Mouse (Mus musculus): Measurements from ENCODE around the gene Leng8.

DNA sequence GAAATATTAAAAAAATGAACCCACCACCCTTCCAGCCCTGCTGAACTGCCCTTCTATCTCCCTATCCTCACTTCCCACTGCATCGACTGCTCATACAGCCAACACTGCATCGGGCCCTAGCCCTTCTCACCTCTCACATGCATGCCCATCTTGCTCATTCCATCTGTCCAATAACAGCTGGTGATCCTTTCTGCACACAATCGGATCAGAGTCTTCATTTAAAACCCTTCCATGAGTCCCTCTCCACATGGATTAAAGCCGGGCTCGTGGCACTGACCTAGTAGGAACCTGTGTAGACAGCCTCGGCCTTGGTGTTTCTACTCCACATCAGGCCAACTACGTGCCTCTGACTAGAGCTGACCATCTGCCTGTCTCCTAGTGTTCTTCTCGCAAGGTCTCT is 4.9 kb upstream of the Leng8 start:
- TF ChIP-seq TAL1 (IDR thresholded peaks at IDR 0.05; ENCODE audit: low read length) (no peak), GATA1 (IDR thresholded peaks at IDR 0.05; ENCODE audit: low read length) (no peak)

Data from erythroblast, embryonic 14.5 days (primary cell).